Mouse (Mus musculus): ENCODE data around the gene Rap1a. TPM values are rescaled to one million over a fixed set of nuclear protein-coding genes. Genes with fewer than 3 reads are reported as not detected.

The Rap1a gene
- polyA plus RNA-seq, 1 experiment from 2014 or later: 48.1 TPM

GRCm38 (mm10) chr3:105797427-105797826, 3.7 kb downstream of the Rap1a start:
- no peak for DNase-seq (ENCODE audit: low spot score)
- no peak overlapping the region for H3K27ac ChIP-seq (ENCODE audit: low read depth, low read length)
- no peak overlapping the region for H3K9ac ChIP-seq (ENCODE audit: low read length)
- H3K27me3 ChIP-seq (replicated peaks; ENCODE audit: control insufficient read depth, insufficient read depth, low read length): no peaks in the 10 kb centered on the region
- H3K4me3 ChIP-seq (ENCODE audit: low read depth, low read length): no peak overlapping the region
- H3K36me3 ChIP-seq (ENCODE audit: control insufficient read depth, insufficient read depth, low read length): no peaks in the 10 kb centered on the region
- no peaks in the 10 kb centered on the region for H3K9me3 ChIP-seq (replicated peaks; ENCODE audit: control insufficient read depth, low read length)
- no peak for ATAC-seq
- H3K4me1 ChIP-seq (ENCODE audit: control insufficient read depth, insufficient read depth, low read length): peaks cover 19% of the 10 kb centered on the region; the same call in 1 of the 2 replicates
- no peak overlapping the region for H3K4me2 ChIP-seq (ENCODE audit: low read length)
- 76% methylated on average over 2 of the region's 2 CpGs for WGBS

- H3K9ac ChIP-seq (ENCODE audit: low read length): no peak overlapping the region
- no peaks in the 10 kb centered on the region for H3K9me3 ChIP-seq (replicated peaks; ENCODE audit: control insufficient read depth, low read length)
- no peak overlapping the region for H3K27ac ChIP-seq (ENCODE audit: low read depth, low read length)
- 51% methylated on average over 4 of the region's 4 CpGs for WGBS
- H3K4me1 ChIP-seq (ENCODE audit: control insufficient read depth, insufficient read depth, low read length): peaks cover 19% of the 10 kb centered on the region; the same call in 1 of the 2 replicates
- H3K4me3 ChIP-seq (ENCODE audit: low read depth, low read length): no peak overlapping the region
- no peak overlapping the region for H3K4me2 ChIP-seq (ENCODE audit: low read length)
- no peaks in the 10 kb centered on the region for H3K36me3 ChIP-seq (ENCODE audit: control insufficient read depth, insufficient read depth, low read length)
- H3K27me3 ChIP-seq (replicated peaks; ENCODE audit: control insufficient read depth, insufficient read depth, low read length): no peaks in the 10 kb centered on the region
- DNase-seq (ENCODE audit: low spot score) (no peak), ATAC-seq (no peak)
Observed at GRCm38 (mm10) chr3:105796761-105797160, 4.4 kb downstream of the Rap1a start.

GRCm38 (mm10) chr3:105794309-105794708, 6.8 kb downstream of the Rap1a start:
- no peaks in the 10 kb centered on the region for H3K27me3 ChIP-seq (replicated peaks; ENCODE audit: control insufficient read depth, insufficient read depth, low read length)
- H3K9ac ChIP-seq (ENCODE audit: low read length): no peak overlapping the region
- DNase-seq (ENCODE audit: low spot score): no peak
- H3K4me1 ChIP-seq (ENCODE audit: control insufficient read depth, insufficient read depth, low read length): peaks cover 10% of the 10 kb centered on the region; the same call in 1 of the 2 replicates
- ATAC-seq: no peak
- WGBS: 83% methylated on average over 1 of the region's 1 CpGs
- H3K9me3 ChIP-seq (replicated peaks; ENCODE audit: control insufficient read depth, low read length): no peaks in the 10 kb centered on the region
- H3K27ac ChIP-seq (ENCODE audit: low read depth, low read length): no peak overlapping the region
- H3K36me3 ChIP-seq (ENCODE audit: control insufficient read depth, insufficient read depth, low read length): no peaks in the 10 kb centered on the region
- no peak overlapping the region for H3K4me2 ChIP-seq (ENCODE audit: low read length)
- no peak overlapping the region for H3K4me3 ChIP-seq (ENCODE audit: low read depth, low read length)

- Histone ChIP-seq H3K27ac (ENCODE audit: low read depth, low read length) (no peak overlapping the region), H3K36me3 (ENCODE audit: control insufficient read depth, insufficient read depth, low read length) (no peaks in the 10 kb centered on the region), H3K9ac (ENCODE audit: low read length) (no peak overlapping the region), H3K27me3 (replicated peaks; ENCODE audit: control insufficient read depth, insufficient read depth, low read length) (no peaks in the 10 kb centered on the region), H3K4me1 (ENCODE audit: control insufficient read depth, insufficient read depth, low read length) (no peaks in the 10 kb centered on the region), H3K4me2 (ENCODE audit: low read length) (no peak overlapping the region), H3K4me3 (ENCODE audit: low read depth, low read length) (no peak overlapping the region), H3K9me3 (replicated peaks; ENCODE audit: control insufficient read depth, low read length) (no peaks in the 10 kb centered on the region)
- DNase-seq (ENCODE audit: low spot score): no peak
- 98% methylated on average over 7 of the region's 7 CpGs for WGBS
- no peak for ATAC-seq
Observed at GRCm38 (mm10) chr3:105792309-105792708, 8.8 kb downstream of the Rap1a start.

- WGBS: 94% methylated on average over 2 of the region's 2 CpGs
- no peak overlapping the region for H3K4me3 ChIP-seq (ENCODE audit: low read depth, low read length)
- H3K4me2 ChIP-seq (ENCODE audit: low read length): no peak overlapping the region
- H3K27ac ChIP-seq (ENCODE audit: low read depth, low read length): no peak overlapping the region
- ATAC-seq (no peak), DNase-seq (ENCODE audit: low spot score) (no peak)
- no peaks in the 10 kb centered on the region for H3K36me3 ChIP-seq (ENCODE audit: control insufficient read depth, insufficient read depth, low read length)
- H3K4me1 ChIP-seq (ENCODE audit: control insufficient read depth, insufficient read depth, low read length): no peaks in the 10 kb centered on the region
- no peaks in the 10 kb centered on the region for H3K27me3 ChIP-seq (replicated peaks; ENCODE audit: control insufficient read depth, insufficient read depth, low read length)
- no peaks in the 10 kb centered on the region for H3K9me3 ChIP-seq (replicated peaks; ENCODE audit: control insufficient read depth, low read length)
- no peak overlapping the region for H3K9ac ChIP-seq (ENCODE audit: low read length)
Observed at GRCm38 (mm10) chr3:105791129-105791528, 10.0 kb downstream of the Rap1a start.

- no peak for ATAC-seq
Observed at GRCm38 (mm10) chr3:105790338-105790737, 10.8 kb downstream of the Rap1a start.

GRCm38 (mm10) chr3:105789776-105790175, 11.4 kb downstream of the Rap1a start:
- Histone ChIP-seq H3K4me2 (ENCODE audit: low read length) (no peak overlapping the region), H3K36me3 (ENCODE audit: control insufficient read depth, insufficient read depth, low read length) (no peaks in the 10 kb centered on the region), H3K9ac (ENCODE audit: low read length) (no peak overlapping the region), H3K9me3 (replicated peaks; ENCODE audit: control insufficient read depth, low read length) (no peaks in the 10 kb centered on the region), H3K4me3 (ENCODE audit: low read depth, low read length) (no peak overlapping the region), H3K27ac (ENCODE audit: low read depth, low read length) (no peak overlapping the region), H3K4me1 (ENCODE audit: control insufficient read depth, insufficient read depth, low read length) (no peaks in the 10 kb centered on the region), H3K27me3 (replicated peaks; ENCODE audit: control insufficient read depth, insufficient read depth, low read length) (no peaks in the 10 kb centered on the region)
- no peak for ATAC-seq
- DNase-seq (ENCODE audit: low spot score): no peak
- 96% methylated on average over 1 of the region's 1 CpGs for WGBS

More at GRCm38 (mm10) chr3:105790338-105790737, 10.8 kb downstream of the Rap1a start:
- Histone ChIP-seq H3K4me1 (ENCODE audit: control insufficient read depth, insufficient read depth, low read length) (no peaks in the 10 kb centered on the region), H3K36me3 (ENCODE audit: control insufficient read depth, insufficient read depth, low read length) (no peaks in the 10 kb centered on the region), H3K27ac (ENCODE audit: low read depth, low read length) (no peak overlapping the region), H3K4me2 (ENCODE audit: low read length) (no peak overlapping the region), H3K9ac (ENCODE audit: low read length) (no peak overlapping the region), H3K4me3 (ENCODE audit: low read depth, low read length) (no peak overlapping the region), H3K27me3 (replicated peaks; ENCODE audit: control insufficient read depth, insufficient read depth, low read length) (no peaks in the 10 kb centered on the region), H3K9me3 (replicated peaks; ENCODE audit: control insufficient read depth, low read length) (no peaks in the 10 kb centered on the region)
- 94% methylated on average over 1 of the region's 1 CpGs for WGBS
- no peak for DNase-seq (ENCODE audit: low spot score)

- Histone ChIP-seq H3K36me3 (ENCODE audit: control insufficient read depth, insufficient read depth, low read length) (no peaks in the 10 kb centered on the region), H3K4me2 (ENCODE audit: low read length) (no peak overlapping the region), H3K27ac (ENCODE audit: low read depth, low read length) (no peak overlapping the region), H3K4me1 (ENCODE audit: control insufficient read depth, insufficient read depth, low read length) (no peaks in the 10 kb centered on the region), H3K4me3 (ENCODE audit: low read depth, low read length) (no peak overlapping the region), H3K9ac (ENCODE audit: low read length) (no peak overlapping the region), H3K27me3 (replicated peaks; ENCODE audit: control insufficient read depth, insufficient read depth, low read length) (no peaks in the 10 kb centered on the region), H3K9me3 (replicated peaks; ENCODE audit: control insufficient read depth, low read length) (no peaks in the 10 kb centered on the region)
- DNase-seq (ENCODE audit: low spot score) (no peak), ATAC-seq (no peak)
- 95% methylated on average over 3 of the region's 3 CpGs for WGBS
Observed at GRCm38 (mm10) chr3:105787328-105787727, 13.8 kb downstream of the Rap1a start.

GRCm38 (mm10) chr3:105785865-105786264, 15.3 kb downstream of the Rap1a start:
- Histone ChIP-seq H3K4me1 (ENCODE audit: control insufficient read depth, insufficient read depth, low read length) (no peaks in the 10 kb centered on the region), H3K9me3 (replicated peaks; ENCODE audit: control insufficient read depth, low read length) (no peaks in the 10 kb centered on the region)
- no peak for ATAC-seq

More at GRCm38 (mm10) chr3:105785865-105786264, 15.3 kb downstream of the Rap1a start:
- H3K4me3 ChIP-seq (ENCODE audit: low read depth, low read length): no peak overlapping the region
- no peaks in the 10 kb centered on the region for H3K36me3 ChIP-seq (ENCODE audit: control insufficient read depth, insufficient read depth, low read length)
- H3K27me3 ChIP-seq (replicated peaks; ENCODE audit: control insufficient read depth, insufficient read depth, low read length): no peaks in the 10 kb centered on the region
- no peak for DNase-seq (ENCODE audit: low spot score)
- no peak overlapping the region for H3K27ac ChIP-seq (ENCODE audit: low read depth, low read length)
- no peak overlapping the region for H3K9ac ChIP-seq (ENCODE audit: low read length)
- no peak overlapping the region for H3K4me2 ChIP-seq (ENCODE audit: low read length)
